Mouse (Mus musculus): Measurements from ENCODE around the gene Ap1ar. TPM values are rescaled to one million over a fixed set of nuclear protein-coding genes. Genes with fewer than 3 reads are reported as not detected.

The Ap1ar gene
- polyA plus RNA-seq, 1 experiment: 28.0 TPM

DNA sequence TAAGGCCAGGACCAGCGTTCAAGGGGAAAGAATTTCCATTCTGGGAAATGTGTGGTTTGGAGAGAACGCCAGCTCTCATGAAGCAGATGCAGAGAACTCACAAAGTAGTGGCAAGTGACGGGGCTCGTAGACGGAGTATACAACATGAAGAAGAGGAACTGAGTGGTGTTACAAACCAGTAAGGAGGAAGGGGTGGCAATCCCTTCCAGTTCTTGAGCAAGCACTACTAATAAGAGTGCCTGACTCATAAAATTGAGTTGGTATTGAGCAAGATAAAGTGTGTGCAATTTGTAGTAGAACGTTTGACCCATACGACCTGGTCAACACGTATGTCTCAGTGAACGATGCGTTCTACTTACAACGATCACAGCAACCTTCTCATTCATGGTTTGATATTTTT, 68.2 kb downstream of the Ap1ar start:
- H3K27ac ChIP-seq (ENCODE audit: insufficient read depth, low read depth, low read length): peak overlapping the region; percentile 81
- H3K4me3 ChIP-seq (ENCODE audit: insufficient read depth, low read length): peak overlapping the region; percentile 34; the same call in 1 of the 2 replicates
- TF ChIP-seq CTCF (IDR thresholded peaks at IDR 0.05; ENCODE audit: low read depth, low read length): no peak
- no peak for TF ChIP-seq POLR2A (IDR thresholded peaks at IDR 0.05; ENCODE audit: borderline replicate concordance, low read depth, low read length)
- H3K4me1 ChIP-seq (ENCODE audit: control insufficient read depth, insufficient read depth, low read length): peaks cover 19% of the 10 kb centered on the region

DNA sequence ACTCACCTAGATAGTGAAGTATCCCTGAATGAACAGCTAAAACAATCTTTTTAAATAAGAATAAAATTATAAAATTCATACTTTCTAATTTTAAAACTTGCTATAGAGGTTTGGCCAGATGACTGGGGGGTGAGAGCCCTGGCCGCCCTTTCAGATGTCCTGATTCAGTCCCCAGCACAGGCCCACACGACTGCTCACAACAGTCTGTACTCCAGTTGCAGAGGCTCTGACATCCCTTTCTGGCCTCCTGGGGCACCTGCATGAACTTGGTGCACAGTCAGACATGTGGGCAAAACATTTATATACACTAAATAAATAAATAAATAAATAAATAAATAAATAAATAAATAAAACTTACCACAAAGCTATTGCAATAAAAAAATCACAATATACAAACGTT, 71.4 kb downstream of the Ap1ar start:
- Histone ChIP-seq H3K27ac (ENCODE audit: insufficient read depth, low read depth, low read length) (no peak overlapping the region), H3K4me1 (ENCODE audit: control insufficient read depth, insufficient read depth, low read length) (peaks cover 27% of the 10 kb centered on the region), H3K4me3 (ENCODE audit: insufficient read depth, low read length) (no peak overlapping the region)
- TF ChIP-seq CTCF (IDR thresholded peaks at IDR 0.05; ENCODE audit: low read depth, low read length): no peak

DNA sequence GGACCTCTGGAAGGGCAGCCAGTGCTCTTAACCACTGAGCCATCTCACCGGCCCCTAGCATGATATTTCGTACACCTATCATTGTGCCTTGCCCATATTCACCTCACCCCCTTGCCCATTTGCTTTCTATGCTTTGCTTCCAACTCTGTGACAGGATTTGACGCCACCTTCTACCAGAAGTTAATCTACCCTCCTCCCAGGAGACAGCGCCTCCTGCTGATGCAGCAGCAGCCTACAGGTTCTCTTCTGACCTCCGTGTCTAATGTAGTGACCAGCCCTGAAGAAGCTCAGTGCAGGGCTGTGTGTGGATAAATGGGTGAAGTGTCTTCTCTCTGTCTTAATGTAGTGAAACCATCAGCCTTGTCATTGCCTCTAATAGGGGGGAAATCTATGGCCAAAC, 72.8 kb downstream of the Ap1ar start:
- no peak; the same call in 1 of the 2 replicates for TF ChIP-seq CTCF (IDR thresholded peaks at IDR 0.05; ENCODE audit: low read depth, low read length)
- no peak for TF ChIP-seq POLR2A (IDR thresholded peaks at IDR 0.05; ENCODE audit: borderline replicate concordance, low read depth, low read length)
- Histone ChIP-seq H3K4me3 (ENCODE audit: insufficient read depth, low read length) (no peak overlapping the region), H3K4me1 (ENCODE audit: control insufficient read depth, insufficient read depth, low read length) (peaks cover 19% of the 10 kb centered on the region), H3K27ac (ENCODE audit: insufficient read depth, low read depth, low read length) (no peak overlapping the region)

DNA sequence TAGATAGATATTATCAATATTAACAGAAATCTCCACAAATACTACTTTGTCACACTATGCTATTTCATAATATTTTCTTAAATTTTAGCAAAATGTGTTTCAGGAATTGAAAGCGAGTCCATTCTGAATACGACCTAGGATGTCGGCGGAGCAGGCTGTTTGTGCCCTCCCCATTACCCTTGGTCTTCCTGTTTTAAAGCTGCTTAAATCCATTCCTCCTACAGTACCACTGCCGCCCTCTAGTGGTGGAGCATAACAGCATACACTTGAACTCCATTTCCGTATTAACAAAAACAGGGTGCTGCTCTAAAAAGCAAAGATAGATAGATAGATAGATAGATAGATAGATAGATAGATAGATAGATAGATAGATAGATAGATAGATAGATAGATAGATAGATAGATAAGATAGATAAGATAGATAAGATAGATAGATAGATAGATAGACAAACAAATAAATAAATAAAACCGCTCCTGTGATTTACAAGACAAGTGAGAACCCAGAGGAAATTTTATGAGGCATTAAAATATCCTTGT, 74.2 kb downstream of the Ap1ar start:
- no peak overlapping the region for H3K27ac ChIP-seq (ENCODE audit: insufficient read depth, low read depth, low read length)
- peak overlapping the region; percentile 26; the same call in 1 of the 2 replicates for H3K4me3 ChIP-seq (ENCODE audit: insufficient read depth, low read length)
- H3K4me1 ChIP-seq (ENCODE audit: control insufficient read depth, insufficient read depth, low read length): peaks cover 13% of the 10 kb centered on the region
- TF ChIP-seq POLR2A (IDR thresholded peaks at IDR 0.05; ENCODE audit: borderline replicate concordance, low read depth, low read length): no peak
- peak; percentile 33; the same call in 1 of the 2 replicates for TF ChIP-seq CTCF (IDR thresholded peaks at IDR 0.05; ENCODE audit: low read depth, low read length)

DNA sequence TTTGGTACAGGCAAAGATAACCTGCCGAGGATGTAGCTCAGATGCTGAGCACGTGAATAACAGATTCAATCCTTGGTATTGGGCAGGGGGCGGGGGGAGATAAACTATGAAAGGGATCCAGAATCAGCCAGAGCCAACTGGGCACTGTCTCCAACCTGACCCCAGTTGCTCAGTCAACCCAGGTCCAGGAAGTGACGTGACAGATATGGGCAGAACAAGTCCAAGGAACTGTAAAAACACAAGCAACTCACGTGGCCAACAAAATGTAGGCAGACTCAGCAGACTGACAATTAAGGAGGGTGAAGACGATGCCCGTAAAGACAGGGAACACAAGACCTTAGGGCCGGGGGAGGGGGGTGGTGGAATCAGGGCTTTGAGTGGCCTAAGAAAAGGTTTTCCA, 74.9 kb downstream of the Ap1ar start:
- peaks cover 8% of the 10 kb centered on the region for H3K4me1 ChIP-seq (ENCODE audit: control insufficient read depth, insufficient read depth, low read length)
- TF ChIP-seq CTCF (IDR thresholded peaks at IDR 0.05; ENCODE audit: low read depth, low read length) (no peak), POLR2A (IDR thresholded peaks at IDR 0.05; ENCODE audit: borderline replicate concordance, low read depth, low read length) (no peak)
- no peak overlapping the region for H3K27ac ChIP-seq (ENCODE audit: insufficient read depth, low read depth, low read length)
- H3K4me3 ChIP-seq (ENCODE audit: insufficient read depth, low read length): no peak overlapping the region

DNA sequence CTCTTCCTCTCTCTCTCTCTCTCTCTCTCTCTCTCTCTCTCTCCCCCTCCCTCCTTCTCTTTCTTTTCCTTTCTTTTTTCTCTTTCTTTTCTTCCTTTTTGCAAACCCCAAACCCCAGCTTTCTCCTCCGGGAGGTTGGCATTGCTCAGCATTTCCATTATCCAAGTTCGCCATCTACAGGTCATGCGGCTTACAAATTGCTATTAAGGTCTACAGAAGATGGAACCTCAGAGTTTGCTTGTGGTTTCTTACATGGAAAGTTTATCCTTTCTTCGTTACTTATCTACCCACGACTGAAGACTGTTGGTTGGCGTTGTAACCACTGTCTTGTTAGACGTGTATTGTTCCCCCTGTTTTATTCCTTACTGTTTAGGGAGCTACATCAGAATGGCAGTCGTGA, 78.1 kb downstream of the Ap1ar start:
- Histone ChIP-seq H3K4me3 (ENCODE audit: insufficient read depth, low read length) (no peak overlapping the region), H3K27ac (ENCODE audit: insufficient read depth, low read depth, low read length) (no peak overlapping the region), H3K4me1 (ENCODE audit: control insufficient read depth, insufficient read depth, low read length) (peaks cover 8% of the 10 kb centered on the region)
- TF ChIP-seq POLR2A (IDR thresholded peaks at IDR 0.05; ENCODE audit: borderline replicate concordance, low read depth, low read length) (no peak), CTCF (IDR thresholded peaks at IDR 0.05; ENCODE audit: low read depth, low read length) (no peak)

DNA sequence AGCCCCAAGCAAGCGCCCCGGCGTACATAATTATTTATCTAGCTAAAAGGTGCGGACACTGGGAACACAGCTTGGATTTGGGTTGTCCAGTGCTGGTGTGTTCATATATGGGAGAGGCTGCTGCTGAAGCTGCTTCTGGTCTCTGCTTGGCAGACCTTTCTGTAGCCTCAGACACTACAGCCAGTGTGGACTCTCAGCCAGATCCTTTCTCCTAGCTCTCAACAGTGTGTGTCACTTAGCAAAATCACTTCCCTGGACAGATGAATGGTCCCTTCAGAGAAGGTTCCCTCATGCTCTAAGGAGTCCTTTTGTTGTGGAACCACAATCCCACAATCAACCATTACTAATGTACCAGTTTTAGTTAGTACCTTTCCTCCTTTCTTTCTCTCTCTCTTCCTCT, 78.5 kb downstream of the Ap1ar start:
- Histone ChIP-seq H3K4me3 (ENCODE audit: insufficient read depth, low read length) (no peak overlapping the region), H3K4me1 (ENCODE audit: control insufficient read depth, insufficient read depth, low read length) (peaks cover 8% of the 10 kb centered on the region), H3K27ac (ENCODE audit: insufficient read depth, low read depth, low read length) (no peak overlapping the region)
- no peak for TF ChIP-seq POLR2A (IDR thresholded peaks at IDR 0.05; ENCODE audit: borderline replicate concordance, low read depth, low read length)
- no peak for TF ChIP-seq CTCF (IDR thresholded peaks at IDR 0.05; ENCODE audit: low read depth, low read length)

DNA sequence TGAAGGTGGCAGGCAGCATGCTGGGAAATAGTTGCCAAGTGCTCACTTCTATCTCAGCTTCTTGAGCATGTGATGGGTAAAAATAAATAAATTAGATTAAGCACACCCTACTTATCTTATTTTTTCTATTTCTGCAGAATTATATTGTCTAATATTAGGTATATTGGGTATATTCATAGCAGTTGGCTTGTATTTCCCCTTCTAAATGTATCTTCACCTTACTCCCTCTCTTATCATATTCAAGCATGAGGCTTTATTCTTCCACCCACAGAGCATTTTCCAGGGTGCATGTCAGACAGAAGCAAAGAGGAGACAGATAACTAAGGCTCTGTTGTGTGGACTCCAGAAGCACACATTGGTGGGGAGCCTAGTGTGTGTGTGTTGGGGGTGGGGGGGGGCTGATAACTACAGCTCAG, 79.4 kb downstream of the Ap1ar start:
- Histone ChIP-seq H3K4me1 (ENCODE audit: control insufficient read depth, insufficient read depth, low read length) (peaks cover 8% of the 10 kb centered on the region), H3K27ac (ENCODE audit: insufficient read depth, low read depth, low read length) (no peak overlapping the region), H3K4me3 (ENCODE audit: insufficient read depth, low read length) (no peak overlapping the region)
- TF ChIP-seq CTCF (IDR thresholded peaks at IDR 0.05; ENCODE audit: low read depth, low read length) (no peak), POLR2A (IDR thresholded peaks at IDR 0.05; ENCODE audit: borderline replicate concordance, low read depth, low read length) (no peak)

Other genes with a start within 250 kb of the Ap1ar start
- not detected in 2 replicates for gene Neurog2, start 204.4 kb downstream of the Ap1ar start, polyA plus RNA-seq (2012; ENCODE audit: insufficient read depth, insufficient read length, missing spikeins)
- 29.9 and 35.4 TPM in 2 replicates for gene Alpk1, start 57.0 kb downstream of the Ap1ar start, polyA plus RNA-seq (2012; ENCODE audit: insufficient read depth, insufficient read length, missing spikeins)
- gene Tifa, start 47.7 kb downstream of the Ap1ar start, polyA plus RNA-seq (2012; ENCODE audit: insufficient read depth, insufficient read length, missing spikeins): 97.9 and 112 TPM in 2 replicates
- gene Fam241a, start 58.8 kb upstream of the Ap1ar start, polyA plus RNA-seq (2012; ENCODE audit: insufficient read depth, insufficient read length, missing spikeins): 23.7 and 25.2 TPM in 2 replicates

Measured in bone marrow macrophage, adult 2 months (primary cell).